Mouse (Mus musculus) CD4-positive helper T cell, adult 2 months (primary cell): ENCODE data around the gene Cyp17a1.

Experiments
- DNase-seq: peaks from one replicate; pipeline ENCODE4 v3.0.0-alpha.2; 2012; ENCODE audit warnings: low read depth, missing footprints, low spot score

Gene Cyp17a1

DNA sequence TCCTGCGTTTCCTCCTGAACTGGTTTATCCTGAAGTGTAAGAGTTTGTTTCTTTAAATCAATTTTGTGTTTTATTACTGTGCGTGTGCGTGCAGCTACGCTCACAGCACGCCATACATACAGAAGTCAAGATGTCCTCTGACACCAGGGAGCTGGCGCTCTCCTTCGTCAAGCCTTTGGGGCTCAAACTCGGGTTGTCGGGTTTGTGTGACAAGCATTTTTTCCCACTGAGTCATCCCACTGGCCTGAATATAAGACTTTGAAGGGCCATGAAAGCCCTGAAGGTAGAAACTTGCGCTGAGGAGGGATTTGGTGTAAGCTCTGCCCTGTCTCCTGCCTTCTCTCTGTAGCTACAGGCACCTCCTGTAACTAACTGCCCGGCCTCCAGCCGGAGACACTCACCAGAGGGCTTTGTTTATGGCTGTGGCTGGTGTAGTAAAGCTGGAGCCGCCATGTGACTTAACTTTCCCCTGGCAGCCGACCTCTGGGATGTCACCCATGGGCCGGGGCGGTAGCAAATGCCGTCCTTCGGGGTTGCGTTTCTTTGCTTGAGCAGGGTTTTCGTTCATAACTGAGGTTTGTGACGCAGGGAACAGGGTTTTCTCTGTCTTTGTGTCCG is 30.7 kb downstream of the Cyp17a1 start:
- DNase-seq, result no peak

GRCm38 (mm10) chr19:46641420-46642085 is 31.4 kb downstream of the Cyp17a1 start:
- DNase-seq, result no peak

- no peak for DNase-seq
Measured at GRCm38 (mm10) chr19:46640780-46641179, 32.2 kb downstream of the Cyp17a1 start.

- no peak for DNase-seq
Measured at GRCm38 (mm10) chr19:46639496-46639895, 33.5 kb downstream of the Cyp17a1 start.

- no peak for DNase-seq
Measured at GRCm38 (mm10) chr19:46639053-46639452, 33.9 kb downstream of the Cyp17a1 start.

DNA sequence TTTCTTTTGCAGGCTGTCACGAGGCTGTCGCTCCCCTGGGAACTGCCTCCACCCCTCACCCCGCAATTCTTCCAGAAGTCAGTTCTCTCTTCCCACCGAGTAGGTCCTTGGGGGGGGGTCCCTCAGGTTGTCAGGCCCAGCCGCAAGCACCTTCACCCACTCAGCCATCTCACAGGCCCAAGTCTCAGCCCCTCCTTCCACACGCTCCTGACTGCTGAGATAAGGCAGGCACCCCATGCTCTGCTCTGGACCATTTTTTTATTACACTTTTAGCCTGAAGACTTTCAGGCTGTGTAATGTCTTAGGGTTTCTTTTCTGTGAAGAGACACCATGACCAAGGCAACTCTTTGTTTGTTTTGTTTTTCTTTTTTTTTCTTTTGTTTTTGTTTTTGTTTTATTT is 35.4 kb downstream of the Cyp17a1 start:
- DNase-seq, result no peak

DNA sequence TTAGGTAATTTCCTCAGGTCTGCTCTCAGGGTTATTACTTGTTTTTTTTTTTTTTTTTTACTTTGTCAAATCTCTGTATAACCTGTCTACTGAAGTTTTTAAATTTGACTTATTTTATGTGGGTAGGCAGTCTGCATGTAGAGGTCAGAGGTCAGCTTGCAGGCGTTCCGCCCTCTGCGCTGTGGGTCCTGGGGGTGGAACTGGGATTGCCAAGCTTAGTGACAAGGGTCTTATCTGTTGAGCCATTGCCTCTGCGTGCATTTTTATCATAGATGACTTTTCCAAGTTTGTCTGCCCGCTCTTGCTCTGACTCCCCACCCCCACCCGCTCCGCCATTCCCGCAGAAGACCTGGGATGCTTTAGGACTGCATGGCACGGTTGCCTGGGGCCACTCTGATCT is 37.2 kb downstream of the Cyp17a1 start:
- no peak for DNase-seq

DNA sequence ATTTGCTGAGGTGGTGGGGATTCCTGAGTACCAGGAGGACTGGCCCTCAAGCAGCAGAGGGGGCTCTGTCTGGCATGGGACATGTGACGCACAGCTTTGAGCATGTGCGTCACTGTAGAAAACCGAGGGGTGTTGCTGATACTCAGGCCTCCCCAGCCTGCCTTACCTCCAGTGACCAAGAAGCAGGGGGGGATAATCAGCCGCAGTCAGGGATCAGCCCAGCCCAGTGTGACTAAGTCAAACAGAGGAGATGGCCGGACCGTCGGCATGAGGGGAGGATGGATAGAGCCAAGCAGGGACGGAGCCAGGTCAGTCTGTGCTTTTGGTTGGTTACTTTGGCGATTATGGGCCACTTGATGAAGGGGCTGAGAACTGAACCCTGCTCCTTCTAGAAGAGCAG is 41.3 kb downstream of the Cyp17a1 start:
- no peak for DNase-seq

DNA sequence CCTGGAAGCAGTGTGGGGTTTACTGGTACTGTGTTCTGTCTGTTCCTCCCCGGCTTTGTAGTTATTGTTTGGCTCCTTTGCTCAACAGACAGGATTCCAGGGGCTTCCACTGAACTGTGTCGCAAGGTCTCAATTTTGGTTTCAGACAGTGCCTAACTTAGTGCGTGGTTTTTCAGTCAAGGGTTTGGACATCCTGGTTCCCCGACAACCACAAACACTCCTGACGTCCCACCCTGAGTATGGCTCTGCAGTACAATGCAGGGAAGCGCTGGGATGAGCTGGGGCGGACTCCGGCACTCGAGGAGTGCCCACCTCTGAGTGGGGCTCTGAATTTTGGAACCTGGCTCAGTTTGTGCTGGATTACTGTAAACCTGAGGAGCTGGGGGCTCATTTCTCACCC is 43.2 kb downstream of the Cyp17a1 start:
- DNase-seq, result no peak

DNA sequence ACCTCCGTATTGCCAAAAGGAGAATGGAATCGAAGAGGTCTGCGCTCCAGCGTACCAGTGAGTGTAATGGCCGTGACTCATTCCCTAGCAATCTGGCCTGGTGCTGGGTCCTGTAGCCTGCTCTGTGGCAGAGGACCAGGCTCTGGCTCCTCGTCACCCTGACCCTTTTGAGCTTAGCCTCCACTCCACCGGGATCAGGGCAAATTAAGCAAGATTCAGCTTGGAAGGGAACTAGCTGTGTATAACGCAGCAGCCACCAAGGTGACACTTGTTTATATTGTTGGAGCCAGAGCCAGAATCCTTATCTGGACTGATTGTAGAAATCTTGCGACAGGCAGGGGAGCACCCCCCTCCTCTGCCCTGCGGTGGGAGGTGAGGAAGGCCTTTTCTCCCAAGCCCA is 44.6 kb downstream of the Cyp17a1 start:
- DNase-seq, result no peak

DNA sequence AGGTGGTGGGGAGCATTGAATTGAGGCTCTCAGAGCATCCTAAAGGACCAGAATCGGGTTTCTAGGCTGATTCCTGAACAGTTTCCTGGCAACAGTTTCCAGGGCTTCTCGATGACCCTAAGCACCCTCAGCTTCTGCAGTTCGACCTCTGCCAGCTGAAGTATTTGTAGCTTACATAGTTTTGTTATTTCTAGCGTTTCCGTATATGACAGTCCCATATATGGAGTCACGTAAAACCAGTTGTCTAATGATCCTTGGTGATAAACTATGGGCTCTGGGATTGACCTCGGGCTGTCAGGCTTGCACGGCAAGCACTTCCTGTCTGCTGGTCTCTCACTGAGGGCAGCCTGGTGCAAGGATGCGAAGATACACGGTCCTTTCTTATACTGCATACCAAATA is 47.5 kb downstream of the Cyp17a1 start:
- DNase-seq, result no peak

DNA sequence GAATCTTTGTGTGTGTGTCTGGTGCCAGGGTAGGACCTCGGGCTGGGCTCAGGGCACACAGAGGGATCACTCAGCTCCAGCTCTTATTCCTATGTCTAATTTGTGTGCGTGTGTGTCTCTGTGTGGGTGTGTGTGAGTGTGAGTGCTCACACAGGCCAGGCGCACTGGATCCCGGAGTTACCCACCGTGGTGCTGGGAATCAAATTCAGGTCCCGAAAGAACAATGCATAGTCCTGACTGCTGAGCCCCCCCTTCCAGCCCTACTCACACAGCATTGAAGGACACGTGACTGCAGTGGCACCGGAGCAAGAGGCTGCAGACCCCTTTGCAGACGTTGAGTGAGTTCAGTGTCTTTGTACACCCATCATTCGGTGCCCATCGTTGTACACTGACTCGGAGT is 48.0 kb downstream of the Cyp17a1 start:
- no peak for DNase-seq

- DNase-seq, result no peak
Measured at GRCm38 (mm10) chr19:46623790-46624772, 48.9 kb downstream of the Cyp17a1 start.

DNA sequence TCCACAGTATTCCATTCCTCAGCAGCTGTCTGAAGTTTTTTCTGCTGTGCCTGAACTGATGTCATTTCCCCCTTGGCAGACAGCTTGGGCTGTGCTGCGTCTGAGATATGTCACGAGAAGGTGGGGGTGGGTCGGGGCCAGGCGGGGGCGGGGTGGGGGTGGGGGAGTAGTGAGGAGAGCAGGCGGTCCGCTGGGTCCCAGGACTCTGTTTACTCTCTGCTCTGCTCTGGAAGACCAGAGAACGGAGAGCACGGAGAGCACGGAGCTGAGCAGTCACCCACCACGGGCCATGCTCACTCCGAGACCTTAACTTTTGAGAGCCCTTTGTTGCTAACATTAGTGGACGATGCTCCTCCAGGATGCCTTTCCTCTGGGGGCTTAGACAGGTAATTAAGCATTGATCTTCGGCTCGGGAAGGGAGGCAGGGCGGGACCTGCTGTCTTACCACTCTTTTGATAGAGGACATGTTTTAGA is 49.7 kb downstream of the Cyp17a1 start:
- no peak for DNase-seq

- DNase-seq, result no peak
Measured at GRCm38 (mm10) chr19:46622659-46623193, 50.2 kb downstream of the Cyp17a1 start.

DNA sequence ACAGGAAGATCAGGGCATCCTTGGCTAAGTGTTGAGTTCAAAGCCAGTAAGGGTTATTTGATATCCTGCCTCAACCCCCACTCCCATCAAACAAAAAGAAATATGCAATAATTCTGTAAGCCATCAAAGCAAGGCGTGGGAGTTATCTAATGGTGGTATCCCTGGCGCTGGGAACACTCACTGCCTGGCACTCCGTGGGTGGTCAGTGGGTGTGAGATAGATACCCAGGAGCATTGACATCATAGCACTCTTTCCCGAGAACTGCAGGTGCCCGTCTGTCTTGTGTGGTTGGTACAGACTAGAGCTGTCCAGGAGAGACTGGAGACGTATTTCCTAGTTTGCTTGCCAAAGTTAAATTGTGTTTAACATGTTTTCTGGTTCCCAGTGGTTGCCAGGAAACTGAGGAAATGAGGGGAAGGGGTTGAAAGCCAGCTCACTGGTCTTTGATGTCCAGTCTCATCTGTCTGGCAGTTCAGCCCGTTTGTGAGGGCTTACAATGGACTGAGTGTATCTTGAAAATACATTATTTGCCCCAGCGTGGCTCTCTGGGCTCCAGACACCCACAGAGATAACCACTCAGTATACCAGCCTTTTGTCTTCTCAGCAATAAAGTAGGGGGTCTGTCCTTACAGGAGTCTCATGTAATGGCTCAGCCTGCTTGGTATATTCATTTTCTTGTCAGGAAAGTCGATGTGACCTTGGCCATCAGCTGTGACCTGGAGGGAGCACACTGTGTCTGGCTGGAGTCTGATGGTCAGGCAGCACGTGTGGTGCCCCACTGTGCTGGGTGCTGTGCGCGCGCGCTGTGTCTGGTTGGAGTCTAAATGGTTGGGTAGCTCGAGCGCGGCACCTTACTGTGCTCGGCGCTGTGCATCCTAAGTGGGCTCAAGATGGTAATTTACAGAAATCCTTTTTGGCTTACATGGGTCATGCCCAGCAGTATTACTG is 51.5 kb downstream of the Cyp17a1 start:
- DNase-seq, result peak; percentile 42

GRCm38 (mm10) chr19:46620016-46620808 is 52.8 kb downstream of the Cyp17a1 start:
- DNase-seq, result peak; percentile 94

- DNase-seq, result no peak
Measured at GRCm38 (mm10) chr19:46619518-46619917, 53.5 kb downstream of the Cyp17a1 start.

DNA sequence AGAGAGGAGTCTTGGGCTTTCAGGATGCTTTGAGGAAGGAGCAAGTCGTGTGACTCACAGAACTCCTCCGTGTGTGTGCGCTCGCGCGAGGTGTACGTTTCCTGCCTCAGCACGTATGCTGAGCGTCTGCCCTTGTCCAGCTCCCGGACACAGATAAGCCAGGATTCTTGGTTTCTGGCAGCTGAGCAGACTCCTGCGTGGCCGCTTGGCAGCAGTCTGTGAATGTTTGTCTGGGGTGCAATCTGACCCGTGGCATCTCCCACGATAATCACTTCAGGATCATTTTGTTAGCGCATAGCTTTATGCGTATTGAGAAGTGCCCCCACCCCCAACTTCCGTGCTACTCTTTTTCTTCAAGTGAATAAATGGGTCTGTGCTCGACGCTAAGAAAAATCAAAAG is 54.0 kb downstream of the Cyp17a1 start:
- DNase-seq, result peak; percentile 60

DNA sequence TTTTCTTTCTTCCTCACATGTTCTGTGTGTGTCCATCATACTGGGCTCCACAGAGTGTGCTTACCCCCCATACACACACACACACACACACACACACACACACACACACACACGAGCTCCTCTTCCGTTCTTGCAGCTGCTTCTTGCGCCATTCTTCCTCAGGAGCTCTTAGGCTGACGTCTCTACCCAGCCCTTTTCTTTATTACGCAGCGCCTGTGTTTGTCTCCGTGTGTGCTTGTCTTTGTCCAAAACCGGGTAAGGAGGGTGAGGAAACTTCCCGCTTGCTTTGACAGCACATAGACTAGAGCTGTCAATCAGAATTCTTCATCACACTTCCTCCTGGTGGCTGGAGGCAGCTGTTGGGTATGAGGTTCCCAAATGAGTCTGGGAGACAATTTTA is 54.6 kb downstream of the Cyp17a1 start:
- DNase-seq, result peak; percentile 73
